Mouse (Mus musculus) lung, postnatal 36 days (tissue): ENCODE results near the gene Cd3eap.

ENCODE experiments used
- DNase-seq: peaks from one replicate; pipeline ENCODE4 v3.0.0; 2022; ENCODE audit warnings: mixed read lengths

Gene Cd3eap

DNA sequence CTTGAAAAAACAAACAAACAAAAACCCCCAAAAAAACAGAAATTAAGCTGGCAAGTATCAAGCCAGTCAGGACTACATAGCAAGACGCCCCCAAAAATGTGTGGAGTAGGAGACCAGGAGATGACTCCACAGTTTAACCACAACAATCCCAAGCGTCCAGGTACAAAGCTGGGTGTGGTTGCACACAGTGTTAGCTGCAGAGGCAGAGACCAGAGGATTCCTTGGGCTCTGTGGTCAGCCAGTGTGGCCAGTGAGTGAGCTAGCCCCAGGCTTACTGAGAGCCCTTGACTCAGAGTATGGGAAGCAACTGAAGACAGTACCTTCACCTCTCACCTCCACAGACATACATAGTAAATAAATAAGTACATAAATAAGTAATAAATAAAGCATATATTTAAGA, 27.4 kb downstream of the Cd3eap start:
- DNase-seq = no peak

DNA sequence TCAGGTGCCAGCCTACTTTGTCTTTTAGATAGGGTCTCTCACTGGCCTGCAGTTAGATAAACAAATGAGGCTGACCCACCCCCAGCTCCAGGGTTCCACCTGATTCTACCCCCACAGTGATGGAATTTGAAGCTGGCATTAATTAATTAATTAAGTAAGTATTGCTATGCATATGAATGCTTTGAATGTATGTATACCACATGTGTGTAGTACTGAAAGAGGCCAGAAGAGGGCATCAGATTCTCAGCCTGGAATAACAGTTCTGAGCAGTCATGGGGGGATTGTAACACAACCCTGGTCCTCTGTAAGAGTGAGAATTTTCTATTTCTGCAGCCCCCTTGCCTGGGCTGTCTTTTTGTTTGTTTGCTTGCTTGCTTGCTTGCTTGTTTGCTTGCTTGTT, 30.9 kb downstream of the Cd3eap start:
- DNase-seq = no peak

DNA sequence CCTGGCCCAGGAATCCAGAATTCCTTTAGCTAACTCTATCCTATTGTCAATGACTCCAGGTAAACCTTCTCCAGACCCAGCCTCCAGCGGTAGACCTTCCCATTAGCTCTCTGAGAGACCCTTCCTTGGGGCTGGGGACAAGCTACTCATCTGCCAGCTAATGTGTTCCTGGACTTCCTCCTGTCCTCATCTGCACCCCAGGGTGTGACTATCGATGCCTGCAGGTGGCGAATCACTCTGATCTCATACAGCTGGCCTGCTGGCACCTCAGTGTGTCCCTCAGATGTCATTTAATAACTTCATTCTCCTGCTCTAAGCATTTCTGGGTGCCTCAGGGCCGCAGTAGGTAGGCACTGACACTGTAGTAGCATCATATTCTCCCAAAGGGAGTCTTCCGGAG, 31.5 kb downstream of the Cd3eap start:
- no peak for DNase-seq

DNA sequence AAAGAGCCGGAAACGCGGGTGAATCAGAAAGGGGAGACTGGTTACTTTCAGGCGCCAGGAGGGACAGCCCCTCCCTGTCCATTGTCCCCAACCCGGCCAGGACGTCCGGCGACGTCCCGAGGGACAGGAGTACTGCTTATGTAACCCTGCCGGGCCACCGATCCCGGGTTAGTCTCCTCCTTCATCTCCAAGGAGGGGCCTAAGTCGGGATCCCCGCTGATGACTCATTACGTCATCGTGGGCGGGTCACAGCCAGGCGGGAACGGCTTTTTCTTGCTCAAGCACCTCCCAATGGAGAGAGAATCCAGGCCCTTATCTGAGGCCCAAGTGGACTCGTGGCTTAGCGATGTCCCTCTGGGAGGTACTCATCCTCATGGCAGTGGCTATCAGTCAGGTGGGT, 32.2 kb downstream of the Cd3eap start:
- peak; percentile 97 for DNase-seq

DNA sequence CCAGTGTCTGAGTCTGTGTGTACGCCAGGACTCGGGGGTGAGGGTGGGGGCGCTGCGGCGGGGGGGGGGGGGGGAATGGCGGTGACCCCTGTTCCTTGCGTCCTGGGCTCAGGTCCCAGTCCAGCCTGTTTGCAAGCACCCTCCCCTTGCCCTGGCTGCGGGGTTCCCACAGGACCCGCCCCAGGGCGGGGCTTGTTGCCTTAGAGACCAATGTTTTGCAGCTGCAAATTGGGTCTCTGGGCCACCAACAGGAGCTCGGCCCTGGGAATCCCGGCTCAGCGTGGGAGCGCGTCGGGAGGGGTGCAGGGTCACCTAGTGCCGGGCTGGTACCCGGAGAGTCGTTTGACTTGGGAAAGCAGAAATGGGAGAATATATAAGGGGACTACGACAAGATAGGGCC, 32.9 kb downstream of the Cd3eap start:
- DNase-seq = peak; percentile 96

DNA sequence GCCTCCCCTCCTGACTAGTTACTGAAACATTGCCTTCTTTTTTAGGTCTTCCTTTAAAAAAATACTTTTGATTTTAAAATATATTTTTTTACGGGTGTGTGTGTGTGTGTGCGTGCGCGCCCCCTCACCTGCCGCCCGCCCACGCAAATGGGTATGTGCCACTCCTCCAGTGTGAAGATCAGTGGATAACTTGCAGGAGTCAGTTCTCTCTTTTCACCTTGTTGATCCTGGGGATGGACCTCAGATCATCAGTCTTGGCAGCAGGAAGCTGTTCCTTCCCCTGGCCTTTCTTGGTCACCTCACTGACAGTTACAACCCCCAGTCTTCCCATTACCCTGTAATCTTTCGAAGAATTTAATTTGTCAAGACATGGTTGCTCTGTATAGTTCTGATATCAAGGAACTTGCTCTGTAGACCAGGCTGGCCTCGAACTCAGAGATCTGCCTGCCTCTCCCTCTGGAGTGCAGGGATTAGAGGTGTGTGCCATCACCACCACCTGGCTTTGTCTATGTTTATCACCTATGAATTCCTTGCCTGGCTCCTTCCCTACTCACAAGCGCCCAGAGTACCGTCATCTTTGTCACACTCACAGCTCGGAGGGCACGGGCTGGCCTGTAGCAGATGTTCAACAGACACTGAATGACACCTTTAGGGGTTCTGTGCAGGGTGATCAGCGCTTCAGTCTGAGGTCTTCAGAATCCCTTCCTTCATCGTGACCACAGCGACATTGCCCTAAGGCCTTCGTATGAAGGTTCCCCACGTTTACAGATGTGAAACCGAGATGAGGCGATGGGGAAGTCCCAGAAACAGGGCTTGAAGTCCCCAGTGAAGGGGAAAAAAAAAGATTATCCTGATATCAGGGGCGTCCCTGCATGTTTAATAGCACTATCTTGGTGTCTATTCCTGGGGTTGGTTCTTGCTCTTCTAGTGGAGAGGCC, 33.8 kb downstream of the Cd3eap start:
- DNase-seq = no peak

DNA sequence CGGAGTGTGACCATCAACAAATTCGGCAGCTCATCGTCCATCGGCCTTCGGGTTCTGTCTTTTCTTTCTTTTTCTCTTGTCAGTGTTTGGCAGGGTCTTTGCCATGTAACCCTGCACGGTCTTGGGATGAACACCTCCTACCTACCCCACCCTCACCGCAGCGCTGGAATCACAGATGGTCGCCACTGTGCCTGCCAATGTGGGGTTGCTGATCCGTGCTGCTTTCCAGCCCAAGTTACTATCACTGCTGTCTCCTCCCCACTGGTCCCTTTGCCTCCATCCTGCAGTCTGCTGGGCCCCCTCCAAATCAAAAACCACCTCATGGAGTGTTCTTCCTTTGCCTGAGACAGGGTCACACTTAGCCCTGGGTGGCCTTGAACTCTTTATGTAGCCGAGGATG, 35.1 kb downstream of the Cd3eap start:
- DNase-seq = no peak

DNA sequence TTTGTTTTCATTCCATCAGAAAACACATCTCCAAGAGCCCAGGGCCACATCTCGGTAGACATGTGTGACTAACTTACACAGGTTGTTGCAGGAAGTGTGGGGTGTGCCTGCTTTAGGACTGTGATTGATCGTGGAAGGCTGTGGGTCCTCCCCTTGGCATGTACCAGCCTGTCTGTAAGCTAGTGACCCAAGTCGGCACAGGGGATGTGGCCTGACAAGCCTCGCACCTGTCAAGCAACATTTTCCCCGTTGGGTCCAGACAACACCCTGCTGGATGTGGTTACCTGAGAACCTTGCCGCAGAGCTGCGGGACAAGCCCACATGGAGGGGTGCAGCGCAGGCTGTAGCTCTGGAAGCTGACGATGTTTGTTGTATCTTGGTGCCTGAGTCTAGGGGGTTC, 36.8 kb downstream of the Cd3eap start:
- no peak for DNase-seq

DNA sequence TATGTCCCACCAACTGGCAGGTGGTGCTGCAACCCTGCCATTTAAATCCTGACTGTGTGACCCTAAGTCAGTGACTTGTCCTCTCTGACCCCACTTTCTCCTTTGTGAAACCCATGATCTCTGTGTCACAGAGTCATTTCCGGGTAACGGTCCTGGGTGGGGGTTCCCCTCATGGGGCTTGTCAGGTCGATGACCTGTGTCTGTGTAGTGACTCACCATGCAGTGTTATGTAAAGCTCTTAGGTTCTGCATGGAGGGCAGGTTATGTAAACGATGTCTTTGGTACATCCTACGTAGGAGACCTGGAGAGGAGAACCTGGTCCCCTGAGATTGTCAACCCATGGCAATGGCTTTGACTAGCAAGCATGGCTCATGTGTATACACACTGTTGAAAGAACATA, 37.8 kb downstream of the Cd3eap start:
- peak; percentile 58 for DNase-seq

DNA sequence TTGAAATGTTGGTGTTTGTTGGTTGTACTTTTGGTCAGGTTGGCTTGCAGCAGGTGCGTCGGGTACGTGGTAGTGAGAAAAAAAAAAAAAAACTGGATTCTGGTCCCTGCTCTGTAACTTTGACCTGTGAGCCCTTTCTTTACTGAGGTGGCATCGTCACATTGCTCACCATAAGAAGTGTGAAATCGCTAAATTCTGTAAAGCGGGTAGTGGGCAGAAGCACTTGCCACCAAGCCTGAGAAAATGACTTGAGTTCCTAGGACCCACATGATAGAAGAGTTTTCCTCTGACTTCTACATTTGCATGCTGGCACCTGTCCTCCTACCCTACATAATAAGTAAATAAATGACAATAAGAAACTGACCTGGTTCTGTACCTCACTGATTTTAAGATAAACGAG, 38.6 kb downstream of the Cd3eap start:
- DNase-seq = no peak

DNA sequence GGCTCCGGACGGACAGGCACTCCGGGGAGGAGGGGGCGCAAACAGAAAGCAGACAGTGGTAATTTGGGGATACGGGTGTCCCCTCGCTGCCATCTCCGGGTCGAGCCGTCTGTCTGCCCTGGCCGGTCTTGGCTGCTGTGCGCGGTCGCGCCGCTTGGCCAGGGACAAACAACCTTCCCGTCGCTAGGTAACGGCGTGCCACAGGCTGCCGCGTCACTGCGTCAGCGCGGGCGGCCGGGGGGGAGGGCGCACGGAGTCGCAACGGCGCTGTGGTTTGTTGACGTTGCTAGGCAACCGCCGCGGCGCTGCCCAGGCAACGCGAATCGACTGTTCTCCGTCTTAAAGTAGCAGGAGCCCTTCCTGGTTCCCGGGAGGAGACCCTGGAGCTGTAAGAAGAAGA, 39.4 kb downstream of the Cd3eap start:
- DNase-seq = peak; percentile 99

DNA sequence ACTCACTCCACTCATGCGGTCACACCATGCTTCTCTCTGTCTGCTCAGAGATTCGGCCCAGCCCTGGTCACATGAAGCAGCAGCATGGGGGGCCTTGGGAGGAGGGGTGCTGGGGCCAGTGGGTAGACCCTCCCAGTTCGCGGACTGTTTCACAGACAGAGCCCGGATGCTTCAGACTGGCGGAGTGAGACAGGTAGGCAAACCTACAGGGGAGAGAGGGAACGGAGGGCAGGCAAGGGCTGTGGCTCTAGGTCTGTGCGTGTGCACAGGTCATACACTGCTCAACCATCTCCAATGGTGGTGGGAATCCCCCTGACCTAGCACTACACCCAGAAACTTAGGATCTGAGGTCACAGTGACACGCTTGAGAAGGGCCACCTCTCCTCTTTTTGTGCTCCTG, 39.8 kb downstream of the Cd3eap start:
- no peak for DNase-seq

DNA sequence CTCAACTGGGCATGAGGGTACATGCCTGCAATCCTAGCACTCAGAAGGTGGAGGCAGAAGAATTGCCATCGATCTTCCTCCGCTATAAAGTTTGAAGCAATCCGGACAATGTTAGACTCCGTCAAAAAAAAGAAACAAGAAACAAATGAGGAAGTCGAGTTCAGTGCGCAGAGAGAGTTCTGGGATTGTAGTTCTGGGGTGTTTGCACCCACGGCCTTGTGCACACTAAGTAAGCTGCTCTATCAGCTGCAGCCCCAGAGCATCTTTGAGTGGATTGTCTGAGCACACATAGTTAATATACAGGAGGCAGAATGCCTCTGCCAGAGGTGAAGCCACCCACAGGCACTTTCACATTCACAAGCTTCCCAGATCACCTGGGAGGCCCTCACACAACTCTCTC, 40.6 kb downstream of the Cd3eap start:
- DNase-seq = no peak

DNA sequence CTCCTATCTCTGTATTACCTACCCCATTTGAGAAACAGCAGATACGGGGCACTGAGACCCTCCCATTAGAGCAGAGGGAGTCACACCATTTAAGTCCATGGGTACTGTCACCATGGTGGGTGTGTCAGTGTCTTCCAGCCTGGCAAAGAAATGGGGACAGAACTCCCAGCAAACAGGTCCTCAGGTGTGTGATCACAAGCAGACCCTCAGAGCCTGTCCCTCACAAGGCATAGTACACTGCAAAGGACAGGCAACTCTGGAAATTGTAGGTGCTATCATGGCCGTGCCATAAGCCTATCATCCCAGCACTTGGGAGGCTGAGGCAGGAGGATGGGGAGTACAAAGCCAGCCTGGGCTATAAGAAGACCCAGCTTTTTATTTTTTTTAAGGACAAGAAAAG, 41.1 kb downstream of the Cd3eap start:
- no peak for DNase-seq

DNA sequence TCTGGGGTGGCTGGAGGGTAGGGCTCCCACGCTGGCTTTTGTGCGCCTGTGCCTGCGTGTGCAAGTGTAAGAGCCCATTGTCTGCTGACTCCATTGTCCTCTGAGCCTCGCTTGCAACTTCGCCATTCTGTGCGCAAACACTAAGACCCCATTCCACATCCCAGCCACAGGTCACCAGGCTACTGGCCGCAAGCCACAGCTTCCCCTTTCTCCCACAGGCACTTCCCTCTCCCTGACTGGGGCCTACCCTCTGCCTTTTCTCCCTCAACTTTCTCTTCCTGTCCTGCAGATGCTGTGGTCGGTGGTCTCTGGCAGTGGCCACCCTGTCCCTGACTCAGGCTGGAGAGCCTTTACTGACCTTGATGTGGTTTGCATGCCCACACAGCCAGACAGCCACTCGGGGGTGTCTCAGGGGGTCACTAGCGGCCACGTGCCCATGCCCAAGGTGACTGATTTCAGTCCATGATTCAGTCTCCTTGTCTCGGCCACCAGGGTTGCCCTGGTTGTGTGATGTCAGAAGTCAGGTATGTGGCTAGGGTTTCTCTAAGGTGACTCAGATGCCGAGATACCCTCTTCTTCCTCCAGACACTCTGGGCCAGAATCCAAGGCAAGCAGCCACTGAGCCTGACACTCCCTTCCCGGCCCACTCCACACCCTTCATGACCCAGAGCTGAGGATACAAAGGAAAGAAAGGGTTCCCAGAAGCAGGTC, 42.7 kb downstream of the Cd3eap start:
- peak; percentile 72 for DNase-seq

DNA sequence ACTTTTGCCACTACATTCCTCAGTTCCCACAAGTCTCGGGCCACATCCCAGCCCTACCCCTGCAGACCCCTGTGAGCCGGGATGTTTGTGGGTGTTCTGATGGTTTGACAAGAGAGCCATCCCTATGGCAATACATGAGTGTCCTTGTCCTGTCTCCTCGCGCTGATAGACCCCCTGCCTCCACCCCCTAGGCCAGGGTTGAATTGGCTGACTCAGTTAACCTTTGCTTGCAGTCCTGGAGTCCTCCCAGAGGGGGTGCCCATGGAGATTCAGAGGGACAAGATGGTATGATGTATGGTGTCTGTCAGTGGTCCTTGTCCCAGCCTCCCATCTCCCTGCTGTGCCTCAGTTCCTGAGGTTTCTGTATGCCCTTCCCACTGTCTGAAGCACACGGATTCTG, 45.2 kb downstream of the Cd3eap start:
- DNase-seq = no peak

DNA sequence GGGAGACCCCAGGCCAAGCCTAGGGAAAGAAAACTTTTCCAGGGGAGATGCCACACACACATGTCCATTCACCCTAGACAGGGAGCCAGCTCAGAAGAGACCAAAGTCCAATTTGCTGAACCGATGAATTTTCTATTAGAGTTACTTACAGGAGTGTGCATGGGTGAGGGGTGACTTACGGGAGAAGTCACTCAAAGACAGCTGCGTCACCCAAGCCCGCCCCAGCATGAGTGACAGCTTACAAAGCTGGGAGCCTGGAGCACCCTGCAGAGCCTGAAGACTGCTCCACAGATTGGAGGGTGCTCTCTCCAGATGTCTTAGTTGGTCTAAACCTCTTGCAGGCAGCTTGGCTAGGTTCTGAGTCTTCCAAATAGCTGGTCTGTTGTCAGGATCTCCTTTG, 47.3 kb downstream of the Cd3eap start:
- no peak for DNase-seq

DNA sequence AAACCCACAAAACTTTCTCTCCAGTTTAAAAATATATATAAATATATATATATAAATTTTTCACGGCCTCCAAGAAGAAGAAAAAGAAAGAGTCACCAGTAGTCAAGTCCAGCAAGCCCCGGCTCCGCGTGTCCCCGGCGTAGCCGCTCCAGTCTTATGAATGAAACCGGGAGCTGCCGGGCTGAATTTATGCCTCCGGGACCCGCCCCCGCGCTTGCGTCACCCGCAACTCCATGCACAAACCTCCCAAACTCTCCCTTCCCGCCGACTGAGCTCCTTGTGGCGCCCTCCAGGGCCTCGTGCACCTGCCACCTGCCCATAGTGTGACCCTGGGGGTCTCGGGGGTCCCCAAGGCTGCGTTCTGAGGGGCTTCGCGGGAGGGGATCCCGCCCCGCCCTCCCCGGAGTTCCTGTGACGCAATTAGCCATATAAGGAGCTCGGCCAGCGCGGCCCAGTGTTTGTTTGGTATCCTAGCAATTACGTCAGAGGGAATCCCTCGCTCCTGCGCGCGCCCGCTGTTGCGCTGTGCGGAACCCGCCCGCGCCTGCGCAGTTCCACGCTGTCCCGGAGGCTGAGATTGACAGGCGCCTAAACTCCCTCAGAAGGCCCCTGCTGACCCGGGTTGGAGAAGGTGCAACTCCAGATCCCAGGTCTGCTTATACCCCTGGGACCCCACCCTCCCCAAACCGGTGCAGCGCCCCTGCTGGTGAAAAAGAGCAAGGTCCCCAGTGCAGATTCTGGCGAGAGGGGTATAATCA, 49.2 kb downstream of the Cd3eap start, which contains the start of gene Fosb:
Fosb (minus strand) TSS at position 168 of the 758 bp plus-strand sequence.
- DNase-seq = peak; percentile 98

DNA sequence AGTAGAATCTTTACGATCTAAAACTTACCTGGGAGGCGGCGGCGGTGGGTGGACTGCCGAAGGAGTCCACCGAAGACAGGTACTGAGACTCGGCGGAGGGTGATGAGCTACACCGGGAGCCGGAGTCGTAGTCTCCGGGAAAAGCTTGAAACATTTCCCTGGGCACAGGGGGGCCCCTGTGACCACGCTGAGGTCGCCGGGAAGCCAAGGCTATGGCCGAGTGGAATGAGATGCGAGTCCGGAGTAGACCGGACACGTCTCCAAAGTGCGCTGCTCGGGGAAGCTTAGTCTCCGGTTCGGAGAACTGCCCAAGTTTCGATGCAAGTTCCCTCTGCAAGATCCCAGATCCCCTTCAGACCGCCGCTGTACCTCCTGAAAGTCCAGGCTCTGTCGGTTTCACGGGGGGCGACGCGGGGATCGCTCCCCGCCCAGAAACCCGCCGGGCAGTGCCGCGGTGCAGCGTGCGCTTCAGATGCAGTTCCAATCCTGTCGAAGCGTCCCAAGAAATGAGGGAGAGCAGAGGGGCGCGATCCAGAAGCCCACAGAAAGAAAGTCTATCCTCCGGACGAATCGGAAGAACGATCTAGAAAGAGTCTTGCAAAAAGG, 49.9 kb downstream of the Cd3eap start:
- DNase-seq = no peak

DNA sequence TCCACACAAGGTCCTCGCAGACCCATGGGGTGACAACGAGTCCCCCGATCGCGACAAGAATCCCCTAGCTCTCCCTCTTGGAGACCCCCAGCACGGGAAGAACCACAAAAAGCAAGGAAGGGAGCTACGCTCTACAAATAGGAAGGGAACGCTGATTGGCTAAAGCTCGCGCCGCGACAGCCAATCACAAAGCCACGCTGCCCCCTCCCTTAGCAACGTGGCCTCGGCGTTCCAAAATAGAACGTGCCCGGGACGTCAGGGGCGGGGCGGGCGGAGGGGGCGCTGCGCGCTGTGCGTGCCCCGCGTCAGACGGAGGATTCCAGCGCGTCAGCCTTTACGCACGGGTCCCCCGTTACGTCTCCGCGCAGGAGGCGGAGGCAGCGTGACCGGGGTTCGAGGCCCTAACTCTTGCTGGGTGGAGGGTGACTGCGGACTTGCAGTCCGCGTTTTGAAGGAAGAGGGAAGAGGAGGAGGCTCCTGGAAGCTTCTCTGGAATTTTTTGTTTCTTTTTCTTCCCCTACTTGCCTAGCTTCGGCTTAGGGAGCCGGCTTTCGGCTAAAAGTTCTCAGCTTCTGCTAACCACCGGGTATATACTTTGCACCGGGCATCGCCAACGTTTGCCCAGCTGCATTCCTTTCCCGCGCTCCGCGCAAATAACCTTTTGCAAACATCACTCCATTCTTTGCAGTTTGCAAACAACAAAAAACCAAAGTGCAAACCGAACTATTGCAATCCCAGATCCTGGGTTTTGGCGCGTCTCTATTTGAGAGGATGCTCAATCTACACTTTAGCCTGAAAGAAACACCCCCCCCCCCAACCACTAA, 50.6 kb downstream of the Cd3eap start:
- peak; percentile 98 for DNase-seq

DNA sequence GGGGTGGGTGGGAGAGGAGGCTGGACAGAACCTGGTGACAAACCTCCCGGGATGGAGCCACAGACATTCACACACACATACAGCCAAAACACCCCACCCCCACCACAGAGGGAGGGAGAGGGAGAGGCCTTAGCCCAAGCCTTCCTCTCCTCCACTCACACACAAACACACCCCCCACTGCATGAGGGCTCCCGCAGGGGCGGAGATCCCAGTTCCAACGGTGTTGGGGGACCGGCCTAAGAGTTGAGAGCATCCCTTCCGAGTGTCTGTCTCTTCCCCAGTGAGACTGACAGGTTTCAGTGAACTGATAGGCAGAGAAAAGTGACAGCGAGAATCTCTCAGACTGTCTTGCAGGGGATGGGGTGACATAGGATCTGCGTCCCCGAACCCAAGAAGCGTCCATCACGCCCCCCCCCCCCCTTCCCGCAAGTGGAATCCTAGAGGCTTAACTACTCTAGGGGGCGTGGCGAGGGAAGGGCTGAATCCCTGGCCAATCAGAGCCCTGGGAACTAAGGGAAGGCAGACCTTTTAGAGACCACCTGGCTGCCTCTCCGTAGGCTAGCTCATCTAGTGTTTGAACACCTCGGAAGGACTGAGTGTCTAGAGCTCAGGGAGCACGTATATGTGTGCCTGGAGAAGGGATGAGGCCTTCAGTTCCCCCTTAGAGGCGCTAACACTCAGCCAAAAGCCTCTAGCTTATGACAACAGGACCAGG, 51.4 kb downstream of the Cd3eap start:
- peak; percentile 92 for DNase-seq
